ENCODE assay signal across 19 mouse cellular contexts in genomic region chr5:130192356-130192944, GRCm38 (mm10). TPM values are rescaled to one million over a fixed set of nuclear protein-coding genes. Genes with fewer than 3 reads are reported as not detected.
DNase-seq lines count a peak whose midpoint lies in the region; ATAC-seq and TF ChIP-seq lines count a peak whose summit lies in the region.
"Had no signal": no experiment of that assay in that cellular context is flagged by ENCODE, and none has a peak within 500 bp of the region (broad histone marks: within the 10 kb centered on the region; RNA-seq: fewer than 3 reads in every experiment).

No protein-coding gene starts in this region.

- peak overlapping the region; percentile 46 for H3K27ac ChIP-seq in heart, embryonic 16.5 days (ENCODE audit: low read length)
- no peak overlapping the region for H3K27ac ChIP-seq in heart, embryonic 10.5 days
- peak overlapping the region; percentile 92 for H3K27ac ChIP-seq in lung, embryonic 16.5 days (ENCODE audit: low read length)
- H3K27ac ChIP-seq in stomach, embryonic 15.5 days = peak overlapping the region; percentile 61
- no peak overlapping the region for H3K27ac ChIP-seq in limb, embryonic 10.5 days
- no peak overlapping the region for H3K27ac ChIP-seq in hindbrain, embryonic 13.5 days
- H3K27ac ChIP-seq: embryonic facial prominence, embryonic 15.5 days; forebrain, embryonic 10.5 days; hindbrain, embryonic 15.5 days; left cerebral cortex, adult 2 months; liver, embryonic 14.5 days had no signal

- no peak for TF ChIP-seq POLR2A in lung, adult 2 months (IDR thresholded peaks at IDR 0.05; ENCODE audit: borderline replicate concordance, extremely low read depth, low read depth, low read length)

- no peak for ATAC-seq in heart, embryonic 16.5 days (replicated peaks; ENCODE audit: extremely low read depth, insufficient read depth, low FRiP score)
- ATAC-seq in lung, embryonic 16.5 days (ENCODE audit: low read depth) = peak; percentile 92
- peak; percentile 82 for ATAC-seq in stomach, embryonic 15.5 days (ENCODE audit: insufficient read depth, low FRiP score, low read depth)
- ATAC-seq in hindbrain, embryonic 13.5 days (ENCODE audit: low FRiP score) = no peak
- ATAC-seq: intestine, embryonic 16.5 days had no signal

- H3K9me3 ChIP-seq in heart, embryonic 16.5 days (replicated peaks; ENCODE audit: control insufficient read depth, low read length) = no peaks in the 10 kb centered on the region
- no peaks in the 10 kb centered on the region for H3K9me3 ChIP-seq in heart, embryonic 10.5 days
- H3K9me3 ChIP-seq in lung, embryonic 16.5 days (ENCODE audit: control insufficient read depth, low read length) = no peaks in the 10 kb centered on the region
- H3K9me3 ChIP-seq in stomach, embryonic 15.5 days = no peaks in the 10 kb centered on the region
- H3K9me3 ChIP-seq in limb, embryonic 10.5 days (replicated peaks) = no peaks in the 10 kb centered on the region
- no peaks in the 10 kb centered on the region for H3K9me3 ChIP-seq in hindbrain, embryonic 13.5 days
- H3K9me3 ChIP-seq: embryonic facial prominence, embryonic 15.5 days; forebrain, embryonic 10.5 days; hindbrain, embryonic 15.5 days had no signal

- H3K9ac ChIP-seq in heart, embryonic 16.5 days (ENCODE audit: low read length) = 0 out of 2 replicates have a peak overlapping the region, but pooled peaks have one; percentile 13
- no peak overlapping the region for H3K9ac ChIP-seq in lung, embryonic 16.5 days (ENCODE audit: low read length)
- H3K9ac ChIP-seq in stomach, embryonic 15.5 days = no peak overlapping the region
- no peak overlapping the region for H3K9ac ChIP-seq in hindbrain, embryonic 13.5 days
- H3K9ac ChIP-seq: embryonic facial prominence, embryonic 15.5 days; hindbrain, embryonic 15.5 days; liver, embryonic 14.5 days had no signal

- no peak overlapping the region for H3K4me3 ChIP-seq in heart, embryonic 16.5 days (ENCODE audit: low read length)
- H3K4me3 ChIP-seq in heart, embryonic 10.5 days = no peak overlapping the region
- H3K4me3 ChIP-seq in lung, adult 2 months (replicated peaks; ENCODE audit: extremely low read depth, low read depth, low read length) = no peak overlapping the region
- no peak overlapping the region for H3K4me3 ChIP-seq in lung, embryonic 16.5 days (ENCODE audit: low read length)
- no peak overlapping the region for H3K4me3 ChIP-seq in stomach, embryonic 15.5 days (replicated peaks)
- H3K4me3 ChIP-seq in limb, embryonic 10.5 days = no peak overlapping the region
- no peak overlapping the region for H3K4me3 ChIP-seq in hindbrain, embryonic 13.5 days
- H3K4me3 ChIP-seq: embryonic facial prominence, embryonic 15.5 days; forebrain, embryonic 10.5 days; hindbrain, embryonic 15.5 days; left cerebral cortex, adult 2 months had no signal

- WGBS in heart, embryonic 16.5 days = 42% methylated on average over 2 of the region's 2 CpGs
- WGBS in heart, embryonic 10.5 days = 79% methylated on average over 2 of the region's 2 CpGs
- WGBS in lung, adult 2 months = 20% methylated on average over 2 of the region's 2 CpGs
- 24% methylated on average over 2 of the region's 2 CpGs for WGBS in lung, embryonic 16.5 days
- WGBS in stomach, embryonic 15.5 days = 47% methylated on average over 2 of the region's 2 CpGs
- WGBS in limb, embryonic 10.5 days = 83% methylated on average over 2 of the region's 2 CpGs
- 78% methylated on average over 2 of the region's 2 CpGs for WGBS in hindbrain, embryonic 13.5 days

- H3K36me3 ChIP-seq in heart, embryonic 16.5 days (ENCODE audit: control insufficient read depth, insufficient read depth) = peaks cover 25% of the 10 kb centered on the region
- H3K36me3 ChIP-seq in heart, embryonic 10.5 days = peaks cover 67% of the 10 kb centered on the region
- peaks cover 22% of the 10 kb centered on the region for H3K36me3 ChIP-seq in lung, embryonic 16.5 days (ENCODE audit: control insufficient read depth, insufficient read depth, low read length)
- H3K36me3 ChIP-seq in stomach, embryonic 15.5 days = peaks cover 35% of the 10 kb centered on the region
- peaks cover 77% of the 10 kb centered on the region for H3K36me3 ChIP-seq in limb, embryonic 10.5 days
- H3K36me3 ChIP-seq in hindbrain, embryonic 13.5 days = peaks cover 69% of the 10 kb centered on the region

- no peak overlapping the region for H3K4me2 ChIP-seq in heart, embryonic 16.5 days (ENCODE audit: low read depth, low read length)
- H3K4me2 ChIP-seq in lung, embryonic 16.5 days (ENCODE audit: low read depth, low read length) = no peak overlapping the region
- no peak overlapping the region for H3K4me2 ChIP-seq in stomach, embryonic 15.5 days
- no peak overlapping the region for H3K4me2 ChIP-seq in hindbrain, embryonic 13.5 days
- H3K4me2 ChIP-seq: embryonic facial prominence, embryonic 15.5 days; hindbrain, embryonic 15.5 days had no signal

- DNase-seq in heart, embryonic 10.5 days (ENCODE audit: low spot score) = no peak
- DNase-seq in lung, adult 18-20 months = peak; percentile 73 to 81
- DNase-seq in lung, adult 2 months = no peak
- no peak for DNase-seq in limb, embryonic 10.5 days (ENCODE audit: low spot score)
- DNase-seq: adrenal gland, postnatal 36 days; cerebellum, adult 9-10 months; gastrocnemius, postnatal 14 days; heart, postnatal 14 days; right cerebral cortex, postnatal 14 days had no signal

- no peak for TF ChIP-seq CTCF in lung, adult 2 months (IDR thresholded peaks at IDR 0.05; ENCODE audit: insufficient read depth, low read length)

- H3K4me1 ChIP-seq in heart, embryonic 16.5 days (ENCODE audit: control insufficient read depth, insufficient read depth, low read length) = peaks cover 18% of the 10 kb centered on the region
- H3K4me1 ChIP-seq in heart, embryonic 10.5 days = peaks cover 23% of the 10 kb centered on the region
- peaks cover 15% of the 10 kb centered on the region for H3K4me1 ChIP-seq in lung, adult 2 months (ENCODE audit: control insufficient read depth, insufficient read depth, low read length)
- peaks cover 10% of the 10 kb centered on the region; the same call in 1 of the 2 replicates for H3K4me1 ChIP-seq in lung, embryonic 16.5 days (replicated peaks; ENCODE audit: control insufficient read depth, insufficient read depth, low read length)
- H3K4me1 ChIP-seq in stomach, embryonic 15.5 days = 0 out of 2 replicates have a peak, but pooled peaks cover 4% of the 10 kb centered on the region
- no peaks in the 10 kb centered on the region for H3K4me1 ChIP-seq in limb, embryonic 10.5 days
- peaks cover 3% of the 10 kb centered on the region for H3K4me1 ChIP-seq in hindbrain, embryonic 13.5 days (replicated peaks)
- H3K4me1 ChIP-seq: embryonic facial prominence, embryonic 15.5 days had no signal

- no peaks in the 10 kb centered on the region for H3K27me3 ChIP-seq in heart, embryonic 16.5 days (ENCODE audit: control insufficient read depth, insufficient read depth, low read length)
- no peaks in the 10 kb centered on the region for H3K27me3 ChIP-seq in heart, embryonic 10.5 days (ENCODE audit: insufficient read depth, poor library complexity, severe bottlenecking)
- H3K27me3 ChIP-seq in lung, embryonic 16.5 days (ENCODE audit: control insufficient read depth, insufficient read depth, low read depth, low read length) = no peaks in the 10 kb centered on the region
- no peaks in the 10 kb centered on the region for H3K27me3 ChIP-seq in stomach, embryonic 15.5 days (replicated peaks)
- no peaks in the 10 kb centered on the region for H3K27me3 ChIP-seq in limb, embryonic 10.5 days (ENCODE audit: low read depth, poor library complexity, severe bottlenecking)
- no peaks in the 10 kb centered on the region for H3K27me3 ChIP-seq in hindbrain, embryonic 13.5 days
- H3K27me3 ChIP-seq: embryonic facial prominence, embryonic 15.5 days; hindbrain, embryonic 15.5 days had no signal

RNA-seq across cellular contexts. Expression of gene Rabgef1, which starts 20.9 kb away (rescaled TPM):
- polyA plus RNA-seq in heart, embryonic 16.5 days (2015; fragmentation: Nextera tagmentation; extraction: Ambion mirVana) = 21.6 and 22.0 TPM in 2 replicates
- 21.2 and 25.5 TPM in 2 replicates for polyA plus RNA-seq in heart, embryonic 10.5 days (2016; fragmentation: Nextera tagmentation; extraction: Ambion mirVana)
- polyA plus RNA-seq in lung, adult 2 months (2012; rRNA removed) = 24.3 and 32.2 TPM in 2 replicates
- 31.1 and 32.4 TPM in 2 replicates for polyA plus RNA-seq in lung, embryonic 16.5 days (2015; fragmentation: Nextera tagmentation; extraction: Ambion mirVana)
- 26.6 and 29.2 TPM in 2 replicates for polyA plus RNA-seq in stomach, embryonic 15.5 days (2015; fragmentation: Nextera tagmentation; extraction: Ambion mirVana)
- polyA plus RNA-seq in limb, embryonic 10.5 days (2016; fragmentation: Nextera tagmentation; extraction: Ambion mirVana) = 21.7 and 22.1 TPM in 2 replicates
- polyA plus RNA-seq in hindbrain, embryonic 13.5 days (2015; fragmentation: Nextera tagmentation; extraction: Ambion mirVana) = 40.6 and 40.8 TPM in 2 replicates

RNA-seq across cellular contexts. Expression of gene Tmem248, which starts 24.4 kb away (rescaled TPM):
- 21.6 and 28.5 TPM in 2 replicates for polyA plus RNA-seq in heart, embryonic 16.5 days (2015; fragmentation: Nextera tagmentation; extraction: Ambion mirVana)
- polyA plus RNA-seq in heart, embryonic 10.5 days (2016; fragmentation: Nextera tagmentation; extraction: Ambion mirVana) = 30.9 and 35.7 TPM in 2 replicates
- 44.9 and 46.4 TPM in 2 replicates for polyA plus RNA-seq in lung, adult 2 months (2012; rRNA removed)
- polyA plus RNA-seq in lung, embryonic 16.5 days (2015; fragmentation: Nextera tagmentation; extraction: Ambion mirVana) = 31.5 and 36.3 TPM in 2 replicates
- 37.3 and 43.1 TPM in 2 replicates for polyA plus RNA-seq in stomach, embryonic 15.5 days (2015; fragmentation: Nextera tagmentation; extraction: Ambion mirVana)
- polyA plus RNA-seq in limb, embryonic 10.5 days (2016; fragmentation: Nextera tagmentation; extraction: Ambion mirVana) = 40.2 and 40.5 TPM in 2 replicates
- 23.0 and 25.5 TPM in 2 replicates for polyA plus RNA-seq in hindbrain, embryonic 13.5 days (2015; fragmentation: Nextera tagmentation; extraction: Ambion mirVana)

RNA-seq across cellular contexts. Expression of gene Kctd7, which starts 47.8 kb away (rescaled TPM):
- 5.5 and 5.6 TPM in 2 replicates for polyA plus RNA-seq in heart, embryonic 16.5 days (2015; fragmentation: Nextera tagmentation; extraction: Ambion mirVana)
- 4.4 and 4.8 TPM in 2 replicates for polyA plus RNA-seq in heart, embryonic 10.5 days (2016; fragmentation: Nextera tagmentation; extraction: Ambion mirVana)
- polyA plus RNA-seq in lung, adult 2 months (2012; rRNA removed) = 11.2 and 12.0 TPM in 2 replicates
- polyA plus RNA-seq in lung, embryonic 16.5 days (2015; fragmentation: Nextera tagmentation; extraction: Ambion mirVana) = 5.5 and 6.1 TPM in 2 replicates
- 4.8 and 5.4 TPM in 2 replicates for polyA plus RNA-seq in stomach, embryonic 15.5 days (2015; fragmentation: Nextera tagmentation; extraction: Ambion mirVana)
- polyA plus RNA-seq in limb, embryonic 10.5 days (2016; fragmentation: Nextera tagmentation; extraction: Ambion mirVana) = 3.4 and 4.7 TPM in 2 replicates
- 13.2 and 13.7 TPM in 2 replicates for polyA plus RNA-seq in hindbrain, embryonic 13.5 days (2015; fragmentation: Nextera tagmentation; extraction: Ambion mirVana)

Comparison
In these comparisons a context has a peak if more than half of its experiments do, and no peak if none do; other contexts are left out.
1. H3K27ac ChIP-seq: peak in heart, embryonic 16.5 days (single experiment), lung, embryonic 16.5 days (single experiment) and stomach, embryonic 15.5 days (single experiment); none in heart, embryonic 10.5 days (single experiment), limb, embryonic 10.5 days (single experiment) and hindbrain, embryonic 13.5 days (single experiment).
2. DNase-seq: peak in lung, adult 18-20 months (2 of 2); none in heart, embryonic 10.5 days (single experiment), lung, adult 2 months (single experiment) and limb, embryonic 10.5 days (single experiment).
3. ATAC-seq: peak in lung, embryonic 16.5 days (single experiment) and stomach, embryonic 15.5 days (single experiment); none in heart, embryonic 16.5 days (single experiment) and hindbrain, embryonic 13.5 days (single experiment).